14 mouse cellular contexts compared by ENCODE assay signal in the genomic region with DNA sequence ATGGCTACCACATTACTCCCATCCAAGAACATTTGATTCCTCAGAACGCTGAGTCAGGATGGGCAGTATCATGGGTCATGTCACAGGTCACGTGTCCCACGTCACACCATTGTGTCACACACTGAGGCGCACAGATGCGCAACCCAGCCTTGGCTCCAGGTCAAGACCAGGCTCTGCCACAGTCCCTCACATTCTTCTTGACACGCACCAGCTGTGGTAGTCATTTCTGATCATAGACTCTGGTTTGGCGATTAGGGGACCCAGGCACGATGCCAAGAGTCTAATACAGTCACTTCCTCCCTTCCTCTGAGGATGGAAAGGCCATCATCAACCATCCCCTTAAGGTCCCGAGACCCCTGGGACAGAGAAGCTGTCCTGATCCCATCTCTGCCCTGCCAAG. TPM values are rescaled to one million over a fixed set of nuclear protein-coding genes. Genes with fewer than 3 reads are reported as not detected.
DNase-seq lines count a peak whose midpoint lies in the region.
"Had no signal": no experiment of that assay in that cellular context is flagged by ENCODE, and none has a peak within 500 bp of the region (broad histone marks: within the 10 kb centered on the region; RNA-seq: fewer than 3 reads in every experiment).

No protein-coding gene starts in this region.

- H3K36me3 ChIP-seq in embryonic facial prominence, embryonic 10.5 days (replicated peaks), result peaks cover 6% of the 10 kb centered on the region; the same call in 1 of the 2 replicates
- H3K36me3 ChIP-seq: embryonic facial prominence, embryonic 15.5 days; stomach, embryonic 15.5 days had no signal

- peaks cover 82% of the 10 kb centered on the region for H3K4me1 ChIP-seq in embryonic facial prominence, embryonic 10.5 days

- 93% methylated on average over 9 of the region's 9 CpGs for WGBS in embryonic facial prominence, embryonic 10.5 days

- no peaks in the 10 kb centered on the region for H3K27me3 ChIP-seq in embryonic facial prominence, embryonic 10.5 days (replicated peaks; ENCODE audit: low read depth, poor library complexity, severe bottlenecking)
- H3K27me3 ChIP-seq: embryonic facial prominence, embryonic 15.5 days; stomach, embryonic 15.5 days had no signal

- no peak overlapping the region; the same call in 1 of the 2 replicates for H3K27ac ChIP-seq in embryonic facial prominence, embryonic 10.5 days (replicated peaks)
- H3K27ac ChIP-seq: embryonic facial prominence, embryonic 15.5 days; stomach, embryonic 15.5 days had no signal

- intact Hi-C loops in heart, postnatal 10 days (cut with DNase I), result no loop called here

- peak; percentile 56 to 57 for DNase-seq in cerebellum, postnatal 10 days
- no peak for DNase-seq in cerebellum, postnatal 4 days (ENCODE audit: low spot score in 2 of 2)
- DNase-seq in kidney, postnatal 36 days, result peak; percentile 41 to 51
- no peak for DNase-seq in kidney, adult 11 months
- DNase-seq in heart, postnatal 10 days, result peak; percentile 53 to 69
- DNase-seq in lung, postnatal 10 days, result peak; percentile 74
- DNase-seq in embryonic facial prominence, embryonic 10.5 days (ENCODE audit: low spot score), result no peak
- DNase-seq in adipocyte (ENCODE audit: low spot score), result no peak
- DNase-seq: cerebellum, postnatal 36 days; thymus, postnatal 4 days had no signal

- no peaks in the 10 kb centered on the region for H3K9me3 ChIP-seq in embryonic facial prominence, embryonic 10.5 days
- H3K9me3 ChIP-seq: embryonic facial prominence, embryonic 15.5 days; stomach, embryonic 15.5 days had no signal

- H3K4me3 ChIP-seq in embryonic facial prominence, embryonic 10.5 days, result no peak overlapping the region
- H3K4me3 ChIP-seq: embryonic facial prominence, embryonic 15.5 days; stomach, embryonic 15.5 days had no signal

RNA-seq across cellular contexts. Expression of a gene that starts 43.6 kb away (rescaled TPM):
- total RNA-seq in heart, postnatal 10 days (2021), result 10 to 100 TPM in 1 of 2 experiments, 1 to 10 TPM in 1; 9.1 to 14.5 TPM
- polyA plus RNA-seq in embryonic facial prominence, embryonic 10.5 days (2016; fragmentation: Nextera tagmentation; extraction: Ambion mirVana), result 22.0 and 23.4 TPM in 2 replicates
- total RNA-seq: MEL had no signal
- polyA plus RNA-seq: activated CD4-positive, CD25-positive, alpha-beta regulatory T cell, adult 4 months had no signal

Comparison
In these comparisons a context has a peak if more than half of its experiments do, and no peak if none do; other contexts are left out.
1. DNase-seq: peak in cerebellum, postnatal 10 days (2 of 2), kidney, postnatal 36 days (2 of 2), heart, postnatal 10 days (2 of 2) and lung, postnatal 10 days (single experiment); none in cerebellum, postnatal 4 days (0 of 2), kidney, adult 11 months (single experiment), embryonic facial prominence, embryonic 10.5 days (single experiment) and adipocyte (single experiment).